Mouse (Mus musculus): Measurements from ENCODE around the gene Dnah2.

- TF ChIP-seq USF1 (IDR thresholded peaks at IDR 0.05; ENCODE audit: low read depth) (no peak), CTCF (IDR thresholded peaks at IDR 0.05; ENCODE audit: control insufficient read depth, insufficient read depth, insufficient read length) (no peak), MYOG (IDR thresholded peaks at IDR 0.05; ENCODE audit: control insufficient read depth, extremely low read depth, insufficient read length) (no peak), MAX (IDR thresholded peaks at IDR 0.05) (no peak), MYOD1 (IDR thresholded peaks at IDR 0.05; ENCODE audit: control insufficient read depth, insufficient read length, low read depth) (no peak)
These were observed 32.9 kb upstream of the Dnah2 start for GRCm38 (mm10) chr11:69581814-69582213.

Measured in C2C12 (cell line).